Mouse (Mus musculus): ENCODE measurements around the gene Fcer2a.

GRCm38 (mm10) chr8:3648990-3649389 is 45.0 kb downstream of the Fcer2a start:
- TF ChIP-seq CTCF (IDR thresholded peaks at IDR 0.05; ENCODE audit: low read depth, low read length) (no peak), POLR2A (IDR thresholded peaks at IDR 0.05; ENCODE audit: extremely low read depth, insufficient read depth, low read length) (no peak)

All from liver, adult 2 months (tissue).